In genomic region chr6:143152321-143152827, GRCm38 (mm10) we compare ENCODE assay signal across 9 mouse cellular contexts. TPM values are rescaled to one million over a fixed set of nuclear protein-coding genes. Genes with fewer than 3 reads are reported as not detected.
DNase-seq lines count a peak whose midpoint lies in the region; ATAC-seq and TF ChIP-seq lines count a peak whose summit lies in the region.
"Had no signal": no experiment of that assay in that cellular context is flagged by ENCODE, and none has a peak within 500 bp of the region (broad histone marks: within the 10 kb centered on the region; RNA-seq: fewer than 3 reads in every experiment).

No protein-coding gene starts in this region.

- no peak overlapping the region for H3K4me3 ChIP-seq in forebrain, embryonic 10.5 days
- no peak overlapping the region for H3K4me3 ChIP-seq in forebrain, postnatal 0 days (ENCODE audit: low read depth, low read length)
- H3K4me3 ChIP-seq: midbrain, embryonic 12.5 days had no signal

- TF ChIP-seq CTCF in forebrain, postnatal 0 days (IDR thresholded peaks at IDR 0.05; ENCODE audit: low read depth) = no peak

- no peak for ATAC-seq in forebrain, postnatal 0 days

- no peak overlapping the region for H3K9ac ChIP-seq in forebrain, postnatal 0 days
- H3K9ac ChIP-seq: midbrain, embryonic 12.5 days had no signal

- H3K9me3 ChIP-seq in forebrain, embryonic 10.5 days = no peaks in the 10 kb centered on the region
- no peaks in the 10 kb centered on the region for H3K9me3 ChIP-seq in forebrain, postnatal 0 days (ENCODE audit: low read length)
- H3K9me3 ChIP-seq: midbrain, embryonic 12.5 days had no signal

- H3K36me3 ChIP-seq in forebrain, embryonic 10.5 days (replicated peaks) = no peaks in the 10 kb centered on the region
- H3K36me3 ChIP-seq in forebrain, postnatal 0 days (ENCODE audit: insufficient read depth) = no peaks in the 10 kb centered on the region
- H3K36me3 ChIP-seq: midbrain, embryonic 12.5 days had no signal

- WGBS in forebrain, embryonic 10.5 days = 29% methylated on average over 9 of the region's 9 CpGs
- WGBS in forebrain, postnatal 0 days = 17% methylated on average over 9 of the region's 9 CpGs

- H3K4me1 ChIP-seq in forebrain, embryonic 10.5 days = peaks cover 19% of the 10 kb centered on the region
- H3K4me1 ChIP-seq in forebrain, postnatal 0 days (ENCODE audit: insufficient read depth) = no peaks in the 10 kb centered on the region

- no peak overlapping the region for H3K4me2 ChIP-seq in forebrain, postnatal 0 days (ENCODE audit: low read depth)
- H3K4me2 ChIP-seq: midbrain, embryonic 12.5 days had no signal

- intact Hi-C loops in heart, postnatal 14 days (cut with DNase I) = no loop called here

- H3K27me3 ChIP-seq in forebrain, embryonic 10.5 days (ENCODE audit: poor library complexity, severe bottlenecking) = peaks cover 56% of the 10 kb centered on the region
- H3K27me3 ChIP-seq in forebrain, postnatal 0 days (ENCODE audit: insufficient read depth, low read length) = no peaks in the 10 kb centered on the region
- H3K27me3 ChIP-seq: midbrain, embryonic 12.5 days had no signal

- H3K27ac ChIP-seq in forebrain, embryonic 10.5 days = no peak overlapping the region
- H3K27ac ChIP-seq in forebrain, postnatal 0 days (ENCODE audit: low read depth, low read length) = no peak overlapping the region
- H3K27ac ChIP-seq: midbrain, embryonic 12.5 days had no signal

- peak; percentile 43 for DNase-seq in forebrain, embryonic 10.5 days (ENCODE audit: extremely low spot score, low spot score)
- DNase-seq in forebrain, postnatal 0 days = no peak
- DNase-seq in adrenal gland, postnatal 14 days = peak; percentile 62
- DNase-seq in kidney, adult 8-10 months = peak; percentile 87 to 94
- DNase-seq in mesoderm, embryonic 11.5 days (ENCODE audit: low read depth, low spot score) = peak; percentile 40
- no peak for DNase-seq in spleen, postnatal 10 days (ENCODE audit: low spot score in 2 of 2)
- DNase-seq in frontal cortex, postnatal 25 days (ENCODE audit: low spot score in 2 of 2) = no peak
- DNase-seq in heart, postnatal 14 days = no peak

RNA-seq across cellular contexts. Expression of gene Etnk1, which starts 14.6 kb away (rescaled TPM):
- polyA plus RNA-seq in forebrain, embryonic 10.5 days (2016; fragmentation: Nextera tagmentation; extraction: Ambion mirVana) = 20.6 and 21.0 TPM in 2 replicates
- total RNA-seq in forebrain, postnatal 0 days (2014; rRNA removed) = 92.4 and 116 TPM in 2 replicates
- polyA plus RNA-seq in forebrain, postnatal 0 days (2015; fragmentation: Nextera tagmentation; extraction: Ambion mirVana) = 14.1 and 24.8 TPM in 2 replicates
- 93.9 and 105 TPM in 2 replicates for total RNA-seq in adrenal gland, postnatal 14 days (2021)
- total RNA-seq in heart, postnatal 14 days (2021) = 10 to 100 TPM; 26.9 to 28.9 TPM

RNA-seq across cellular contexts. Expression of gene C2cd5, which starts 52.4 kb away (rescaled TPM):
- 32.1 and 33.0 TPM in 2 replicates for polyA plus RNA-seq in forebrain, embryonic 10.5 days (2016; fragmentation: Nextera tagmentation; extraction: Ambion mirVana)
- total RNA-seq in forebrain, postnatal 0 days (2014; rRNA removed) = 32.6 and 45.7 TPM in 2 replicates
- 10.7 and 18.5 TPM in 2 replicates for polyA plus RNA-seq in forebrain, postnatal 0 days (2015; fragmentation: Nextera tagmentation; extraction: Ambion mirVana)
- total RNA-seq in adrenal gland, postnatal 14 days (2021) = 18.5 and 23.5 TPM in 2 replicates
- total RNA-seq in heart, postnatal 14 days (2021) = 10 to 100 TPM; 19.2 to 20.1 TPM

Comparison
In these comparisons a context has a peak if more than half of its experiments do, and no peak if none do; other contexts are left out.
1. DNase-seq: peak in forebrain, embryonic 10.5 days (single experiment), adrenal gland, postnatal 14 days (single experiment), kidney, adult 8-10 months (2 of 2) and mesoderm, embryonic 11.5 days (single experiment); none in forebrain, postnatal 0 days (single experiment), spleen, postnatal 10 days (0 of 2), frontal cortex, postnatal 25 days (0 of 2) and heart, postnatal 14 days (0 of 2).